Mouse (Mus musculus) liver, embryonic 14.5 days (tissue): ENCODE measurements around the gene Cers2. TPM values are rescaled to one million over a fixed set of nuclear protein-coding genes. Genes with fewer than 3 reads are reported as not detected.

ENCODE experiments used
- ATAC-seq: fragments of 200-750 bp; cut with Nextera tagmentation; 2 replicates; pipeline ENCODE4 v1.8.0; 2017; ENCODE audit warnings: moderate number of reproducible peaks, mild to moderate bottlenecking, moderate library complexity; ENCODE audit not compliant: insufficient read depth
- DNase-seq, 3 experiments: peaks; one replicate each; pipeline ENCODE4 v3.0.0-alpha.2; 2012 to 2013; ENCODE audit warnings: low read depth in 3 of 3, low spot score in 3 of 3
- H3K27ac ChIP-seq: fragments of 300-500 bp; sonication (generic); 2 replicates; pipeline ENCODE4 v1.5.1; 2014; ENCODE audit warnings: moderate library complexity, mild to moderate bottlenecking, control low read depth, inconsistent platforms
- H3K27me3 ChIP-seq: fragments of 300-500 bp; sonication (generic); 2 replicates; pipeline ENCODE4 v1.6.1; 2014; ENCODE audit warnings: mild to moderate bottlenecking, low read length, moderate library complexity; ENCODE audit not compliant: control insufficient read depth, insufficient read depth
- H3K36me3 ChIP-seq: fragments of 300-500 bp; sonication (generic); replicated peaks from 2 replicates; pipeline ENCODE4 v1.6.1; 2014; ENCODE audit warnings: low read depth; ENCODE audit not compliant: control insufficient read depth, insufficient read depth
- H3K4me1 ChIP-seq, 2 experiments: fragments of 200-500 bp in 1 of 2; fragments of 300-500 bp in 1 of 2; sonication (generic) in 1 of 2; replicated peaks; 2 replicates each; pipeline ENCODE4 v1.6.1; 2012 to 2014; ENCODE audit warnings: antibody characterized with exemption in 1 of 2, inconsistent platforms in 1 of 2, low read length in 1 of 2; ENCODE audit not compliant: control insufficient read depth in 2 of 2, insufficient read depth in 2 of 2
- H3K4me2 ChIP-seq: fragments of 300-500 bp; sonication (generic); 2 replicates; pipeline ENCODE4 v1.6.1; 2014; ENCODE audit warnings: low read depth, mild to moderate bottlenecking, control low read depth, moderate library complexity
- H3K4me3 ChIP-seq, 2 experiments: fragments of 200-500 bp in 1 of 2; fragments of 300-500 bp in 1 of 2; sonication (generic) in 1 of 2; 2 replicates each; pipeline ENCODE4 v1.5.1; 2012 to 2014; ENCODE audit warnings: low read depth in 2 of 2, low read length in 2 of 2, mild to moderate bottlenecking in 2 of 2, control low read depth in 1 of 2, inconsistent platforms in 1 of 2, moderate library complexity in 1 of 2; ENCODE audit not compliant: insufficient read depth in 1 of 2
- H3K9ac ChIP-seq: fragments of 300-500 bp; sonication (generic); replicated peaks from 2 replicates; pipeline ENCODE4 v1.6.1; 2014; ENCODE audit warnings: mild to moderate bottlenecking, control low read depth, moderate library complexity
- H3K9me3 ChIP-seq: fragments of 300-500 bp; sonication (generic); 2 replicates; pipeline ENCODE4 v1.6.1; 2016; ENCODE audit warnings: low read length, mixed read lengths; ENCODE audit not compliant: control insufficient read depth
- CTCF ChIP-seq: IDR thresholded peaks from 2 replicates; pipeline ENCODE4 v1.5.1; 2016; ENCODE audit warnings: antibody characterized with exemption, low read depth, control low read depth
- EP300 ChIP-seq: IDR thresholded peaks from 2 replicates; pipeline ENCODE4 v1.6.1; 2016; ENCODE audit warnings: antibody characterized with exemption, low read depth
- WGBS: fragments of 180-500 bp; shearing (Covaris S2); extraction: QIAGEN DNeasy Blood & Tissue Kit; methylation state at CpG from one replicate; pipeline ENCODE4 v1.1.7; 2014; ENCODE audit not compliant: insufficient replicate concordance; 5-methylcytosine and 5-hydroxymethylcytosine counted together
- polyA plus RNA-seq, 2 experiments: library from polyadenylated mRNA; depleted of rRNA in 1 of 2; stranded (reverse) in 1 of 2; unstranded in 1 of 2; fragments of >200 nt; fragmentation: Nextera tagmentation in 1 of 2; extraction: Ambion mirVana in 1 of 2; gene quantifications; 2 replicates each; pipeline versions ENCODE4 v1.2.1 to v1.2.3; 2012 to 2014

Gene Cers2
- polyA plus RNA-seq, 2 experiments = 63.8 to 80.2 TPM

DNA sequence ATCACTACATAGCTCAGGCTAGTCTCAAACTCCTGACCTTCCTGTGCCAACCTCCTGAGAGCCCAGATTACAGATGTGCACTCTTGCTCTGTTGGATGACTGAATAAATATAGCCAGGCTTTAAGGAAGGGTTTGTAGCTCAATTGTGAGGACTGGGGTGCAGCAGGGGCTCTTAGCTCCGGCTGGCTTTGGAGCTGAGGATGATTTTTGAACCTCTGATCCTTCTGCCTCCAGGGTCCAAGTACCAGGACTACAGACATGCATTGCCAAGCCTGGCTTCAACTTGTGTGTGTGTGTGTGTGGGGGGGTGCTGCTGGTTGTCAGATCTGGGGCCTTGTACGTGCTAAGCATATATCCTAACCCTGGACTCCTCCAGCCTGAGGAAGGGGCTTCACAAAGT lies 21.7 kb upstream of the Cers2 start:
- no peak overlapping the region for H3K9ac ChIP-seq
- H3K36me3 ChIP-seq = peaks cover 2% of the 10 kb centered on the region
- H3K9me3 ChIP-seq = no peaks in the 10 kb centered on the region
- H3K27ac ChIP-seq = no peak overlapping the region
- no peaks in the 10 kb centered on the region for H3K27me3 ChIP-seq
- H3K4me3 ChIP-seq = no peak overlapping the region
- H3K4me1 ChIP-seq = peaks cover 0 to 14% of the 10 kb centered on the region in 2 experiments; a peak in 2 of 4 replicates
- ATAC-seq = no peak
- 76% methylated on average over 2 of the region's 2 CpGs for WGBS
- no peak overlapping the region for H3K4me2 ChIP-seq
- DNase-seq = no peak
- TF ChIP-seq CTCF (no peak), EP300 (no peak)

DNA sequence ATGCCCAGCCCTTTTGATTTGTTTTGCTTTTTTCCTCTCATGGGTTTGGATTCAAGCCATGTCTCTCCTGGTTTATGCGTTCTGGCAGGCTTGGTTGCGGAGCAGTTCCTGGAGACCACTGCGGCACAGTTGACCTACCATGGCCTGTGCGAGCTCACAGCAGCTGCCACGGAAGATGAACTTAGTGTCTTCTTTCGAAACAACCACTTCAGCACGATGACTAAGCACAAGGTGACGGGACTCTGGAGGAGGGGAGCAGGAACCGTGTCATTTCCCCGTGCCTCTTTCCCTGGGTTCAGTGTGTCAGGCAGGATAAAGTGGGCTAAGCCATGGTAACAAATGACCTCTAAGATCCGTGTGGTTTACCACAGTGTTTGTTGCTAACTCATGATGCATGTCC lies 21.1 kb upstream of the Cers2 start:
- Histone ChIP-seq H3K9me3 (no peaks in the 10 kb centered on the region), H3K4me2 (no peak overlapping the region), H3K4me1 (peaks cover 0 to 14% of the 10 kb centered on the region in 2 experiments; a peak in 2 of 4 replicates), H3K27me3 (no peaks in the 10 kb centered on the region), H3K36me3 (peaks cover 2% of the 10 kb centered on the region), H3K9ac (no peak overlapping the region), H3K4me3 (no peak overlapping the region), H3K27ac (no peak overlapping the region)
- ATAC-seq = peak; percentile 12; the same call in 1 of the 2 replicates
- no peak for DNase-seq
- WGBS = 19% methylated on average over 11 of the region's 11 CpGs
- TF ChIP-seq EP300 (no peak), CTCF (no peak)

- ATAC-seq (no peak), DNase-seq (no peak)
- Histone ChIP-seq H3K4me2 (no peak overlapping the region), H3K36me3 (peaks cover 2% of the 10 kb centered on the region; the same call in 1 of the 2 replicates), H3K9ac (no peak overlapping the region), H3K4me3 (no peak overlapping the region), H3K27ac (no peak overlapping the region; the same call in 1 of the 2 replicates), H3K4me1 (peaks cover 0 to 14% of the 10 kb centered on the region in 2 experiments; a peak in 2 of 4 replicates), H3K27me3 (no peaks in the 10 kb centered on the region), H3K9me3 (no peaks in the 10 kb centered on the region)
- TF ChIP-seq EP300 (no peak), CTCF (no peak)
- WGBS = 51% methylated on average over 7 of the region's 7 CpGs
Measured at GRCm38 (mm10) chr3:95294316-95294715, 20.3 kb upstream of the Cers2 start.

- H3K4me1 ChIP-seq = peaks cover 0 to 14% of the 10 kb centered on the region in 2 experiments; a peak in 2 of 4 replicates
- no peak overlapping the region for H3K4me2 ChIP-seq
- ATAC-seq = no peak
- no peak overlapping the region for H3K9ac ChIP-seq
- WGBS = 70% methylated on average over 5 of the region's 5 CpGs
- peaks cover 2% of the 10 kb centered on the region; the same call in 1 of the 2 replicates for H3K36me3 ChIP-seq
- no peak for DNase-seq
- TF ChIP-seq EP300 (no peak), CTCF (no peak)
- no peak overlapping the region for H3K27ac ChIP-seq
- no peaks in the 10 kb centered on the region for H3K27me3 ChIP-seq
- H3K4me3 ChIP-seq = no peak overlapping the region
- H3K9me3 ChIP-seq = no peaks in the 10 kb centered on the region
Measured at GRCm38 (mm10) chr3:95294718-95295117, 19.9 kb upstream of the Cers2 start.

- Histone ChIP-seq H3K4me3 (no peak overlapping the region), H3K27me3 (no peaks in the 10 kb centered on the region), H3K4me1 (peaks cover 0 to 14% of the 10 kb centered on the region in 2 experiments; a peak in 2 of 4 replicates), H3K4me2 (no peak overlapping the region), H3K9ac (no peak overlapping the region), H3K27ac (no peak overlapping the region), H3K9me3 (no peaks in the 10 kb centered on the region), H3K36me3 (peaks cover 2% of the 10 kb centered on the region; the same call in 1 of the 2 replicates)
- ATAC-seq (peak; percentile 19; the same call in 1 of the 2 replicates), DNase-seq (no peak)
- TF ChIP-seq EP300 (no peak), CTCF (peak; percentile 29; the same call in 1 of the 2 replicates)
- WGBS = 71% methylated on average over 11 of the region's 11 CpGs
Measured at GRCm38 (mm10) chr3:95295321-95296102, 19.1 kb upstream of the Cers2 start.
